Mouse (Mus musculus): ENCODE data around the gene Rtn4r. TPM values are rescaled to one million over a fixed set of nuclear protein-coding genes. Genes with fewer than 3 reads are reported as not detected.

Gene Rtn4r
- polyA plus RNA-seq, 1 experiment from 2014 or later, result 1.8 TPM

Small RNAs within 50 kb of the gene (microRNA-seq; reads per million reads assigned to microRNA genes)
- gene Mir6366, result not detected

Other genes starting within 250 kb of the Rtn4r start
- 0.35 and 0.60 TPM in 2 replicates for gene Gm20518, start 236.0 kb upstream of the Rtn4r start, polyA plus RNA-seq (2016; fragmentation: Nextera tagmentation; extraction: Ambion mirVana)
- gene Tssk1, start 233.4 kb upstream of the Rtn4r start, polyA plus RNA-seq (2016; fragmentation: Nextera tagmentation; extraction: Ambion mirVana), result 0.05 TPM in 1 of 2 replicates, not detected in the other
- gene Dgcr2, start 229.1 kb upstream of the Rtn4r start, polyA plus RNA-seq (2016; fragmentation: Nextera tagmentation; extraction: Ambion mirVana), result 102 and 111 TPM in 2 replicates
- 0.11 and 0.19 TPM in 2 replicates for gene Tssk2, start 229.0 kb upstream of the Rtn4r start, polyA plus RNA-seq (2016; fragmentation: Nextera tagmentation; extraction: Ambion mirVana)
- gene Ess2, start 216.3 kb upstream of the Rtn4r start, polyA plus RNA-seq (2016; fragmentation: Nextera tagmentation; extraction: Ambion mirVana), result 51.9 and 60.5 TPM in 2 replicates
- gene Gsc2, start 212.6 kb upstream of the Rtn4r start, polyA plus RNA-seq (2016; fragmentation: Nextera tagmentation; extraction: Ambion mirVana), result 0.75 and 1.4 TPM in 2 replicates
- gene Slc25a1, start 199.4 kb upstream of the Rtn4r start, polyA plus RNA-seq (2016; fragmentation: Nextera tagmentation; extraction: Ambion mirVana), result 118 and 122 TPM in 2 replicates
- not detected in 2 replicates for gene Vpreb2, start 147.2 kb upstream of the Rtn4r start, polyA plus RNA-seq (2016; fragmentation: Nextera tagmentation; extraction: Ambion mirVana)
- gene Dgcr6, start 74.8 kb upstream of the Rtn4r start, polyA plus RNA-seq (2016; fragmentation: Nextera tagmentation; extraction: Ambion mirVana), result 158 and 162 TPM in 2 replicates
- gene Prodh, start 37.4 kb upstream of the Rtn4r start, polyA plus RNA-seq (2016; fragmentation: Nextera tagmentation; extraction: Ambion mirVana), result 13.0 and 15.1 TPM in 2 replicates
- gene Ccdc188, start 90.2 kb downstream of the Rtn4r start, polyA plus RNA-seq (2016; fragmentation: Nextera tagmentation; extraction: Ambion mirVana), result not detected in 2 replicates
- 9.4 and 11.3 TPM in 2 replicates for gene Zdhhc8, start 107.5 kb downstream of the Rtn4r start, polyA plus RNA-seq (2016; fragmentation: Nextera tagmentation; extraction: Ambion mirVana)
- 127 and 132 TPM in 2 replicates for gene Trmt2a, start 121.0 kb downstream of the Rtn4r start, polyA plus RNA-seq (2016; fragmentation: Nextera tagmentation; extraction: Ambion mirVana)
- gene Ranbp1, start 121.1 kb downstream of the Rtn4r start, polyA plus RNA-seq (2016; fragmentation: Nextera tagmentation; extraction: Ambion mirVana), result 1,186 and 1,334 TPM in 2 replicates
- gene Gm49776, start 130.7 kb downstream of the Rtn4r start, polyA plus RNA-seq (2016; fragmentation: Nextera tagmentation; extraction: Ambion mirVana), result 1.9 and 2.2 TPM in 2 replicates
- gene Dgcr8, start 161.6 kb downstream of the Rtn4r start, polyA plus RNA-seq (2016; fragmentation: Nextera tagmentation; extraction: Ambion mirVana), result 46.1 and 47.6 TPM in 2 replicates
- 40.1 and 45.2 TPM in 2 replicates for gene Tango2, start 220.5 kb downstream of the Rtn4r start, polyA plus RNA-seq (2016; fragmentation: Nextera tagmentation; extraction: Ambion mirVana)
- 110 and 133 TPM in 2 replicates for gene Arvcf, start 220.5 kb downstream of the Rtn4r start, polyA plus RNA-seq (2016; fragmentation: Nextera tagmentation; extraction: Ambion mirVana)

All from midbrain, embryonic 10.5 days (tissue).